Mouse (Mus musculus) neural tube, embryonic 15.5 days (tissue): Measurements from ENCODE around the gene M6pr. TPM values are rescaled to one million over a fixed set of nuclear protein-coding genes. Genes with fewer than 3 reads are reported as not detected.

Experiments
- ATAC-seq: fragments of 200-750 bp; cut with Nextera tagmentation; 2 replicates; pipeline ENCODE4 v1.8.0; 2017; ENCODE audit warnings: mild to moderate bottlenecking, moderate TSS enrichment, moderate library complexity; ENCODE audit not compliant: low FRiP score
- H3K27ac ChIP-seq: fragments of 300-500 bp; sonication (generic); replicated peaks from 2 replicates; pipeline ENCODE4 v1.5.1; 2015; ENCODE audit warnings: mild to moderate bottlenecking, inconsistent platforms
- H3K27me3 ChIP-seq: fragments of 300-500 bp; sonication (generic); replicated peaks from 2 replicates; pipeline ENCODE4 v1.6.1; 2015; ENCODE audit warnings: inconsistent platforms
- H3K36me3 ChIP-seq: fragments of 300-500 bp; sonication (generic); 2 replicates; pipeline ENCODE4 v1.6.1; 2015; ENCODE audit warnings: inconsistent platforms
- H3K4me1 ChIP-seq: fragments of 300-500 bp; sonication (generic); 2 replicates; pipeline ENCODE4 v1.6.1; 2015; ENCODE audit warnings: inconsistent platforms
- H3K4me2 ChIP-seq: fragments of 300-500 bp; sonication (generic); 2 replicates; pipeline ENCODE4 v1.6.1; 2015; ENCODE audit warnings: inconsistent platforms, mild to moderate bottlenecking, moderate library complexity
- H3K4me3 ChIP-seq: fragments of 300-500 bp; sonication (generic); replicated peaks from 2 replicates; pipeline ENCODE4 v1.5.1; 2015; ENCODE audit warnings: mild to moderate bottlenecking, inconsistent platforms
- H3K9ac ChIP-seq: fragments of 300-500 bp; sonication (generic); replicated peaks from 2 replicates; pipeline ENCODE4 v1.6.1; 2015; ENCODE audit warnings: mild to moderate bottlenecking, inconsistent platforms
- H3K9me3 ChIP-seq: fragments of 300-500 bp; sonication (generic); replicated peaks from 2 replicates; pipeline ENCODE4 v1.6.1; 2016; ENCODE audit warnings: inconsistent platforms
- WGBS: fragments of 180-500 bp; shearing (Covaris S2); methylation state at CpG from one replicate; pipeline ENCODE4 v1.1.7; 2015; ENCODE audit warnings: mixed read lengths; 5-methylcytosine and 5-hydroxymethylcytosine counted together
- polyA plus RNA-seq: library from polyadenylated mRNA; unstranded; fragments of >200 nt; fragmentation: Nextera tagmentation; extraction: Ambion mirVana; gene quantifications from 2 replicates; pipeline ENCODE4 v1.2.1, GENCODE M21; 2015

The M6pr gene
- polyA plus RNA-seq, 1 experiment from 2014 or later: 52.0 TPM

DNA sequence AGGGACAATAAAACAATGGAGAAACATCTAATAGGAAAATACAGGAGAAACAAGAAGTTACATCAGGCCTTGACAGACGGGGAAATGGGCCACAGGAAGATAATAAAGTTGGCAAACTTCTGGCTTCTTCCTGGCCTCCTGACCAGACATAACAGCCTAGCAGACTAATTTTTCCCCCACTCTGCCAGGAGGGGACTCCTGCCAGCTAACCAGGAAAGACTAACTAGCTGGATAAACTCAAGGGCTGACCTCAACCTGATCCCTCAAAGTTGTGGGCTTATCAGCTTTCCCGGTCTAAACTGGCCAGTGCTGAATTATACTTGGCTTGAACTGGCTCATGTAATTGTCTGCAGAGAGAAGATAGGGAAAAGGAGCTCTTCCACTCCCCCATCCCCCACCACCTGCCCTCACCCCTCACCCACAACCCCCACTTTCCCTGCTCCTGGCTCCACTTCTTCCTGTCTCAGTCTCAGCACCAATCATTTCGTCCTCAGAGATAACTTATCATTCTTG, 8.8 kb upstream of the M6pr start:
- Histone ChIP-seq H3K27ac (no peak overlapping the region), H3K4me3 (no peak overlapping the region), H3K4me2 (no peak overlapping the region), H3K36me3 (no peaks in the 10 kb centered on the region), H3K27me3 (no peaks in the 10 kb centered on the region), H3K9me3 (no peaks in the 10 kb centered on the region), H3K9ac (no peak overlapping the region), H3K4me1 (peaks cover 14% of the 10 kb centered on the region)
- no peak for ATAC-seq
- WGBS: 76% methylated on average over 3 of the region's 3 CpGs

DNA sequence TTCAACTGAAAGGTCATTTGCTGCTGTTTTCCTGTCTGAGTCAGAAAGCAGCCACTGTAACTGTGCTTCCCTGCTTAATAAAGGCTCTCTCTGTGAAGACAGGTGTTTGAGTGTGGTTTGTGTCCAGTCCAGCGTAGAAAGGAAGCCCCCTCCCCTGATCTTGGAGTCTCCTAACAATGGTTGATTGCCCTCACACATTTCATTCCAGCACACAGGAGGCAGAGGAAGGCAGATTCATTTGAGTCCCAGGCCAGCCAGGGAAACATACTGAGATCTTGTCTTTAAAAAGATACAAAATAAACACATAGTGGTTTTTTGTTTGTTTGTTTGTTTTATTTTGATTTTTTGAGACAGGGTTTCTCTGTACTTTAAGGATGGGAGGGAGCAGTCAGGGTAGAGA, 6.4 kb upstream of the M6pr start:
- WGBS: 53% methylated on average over 1 of the region's 1 CpGs

DNA sequence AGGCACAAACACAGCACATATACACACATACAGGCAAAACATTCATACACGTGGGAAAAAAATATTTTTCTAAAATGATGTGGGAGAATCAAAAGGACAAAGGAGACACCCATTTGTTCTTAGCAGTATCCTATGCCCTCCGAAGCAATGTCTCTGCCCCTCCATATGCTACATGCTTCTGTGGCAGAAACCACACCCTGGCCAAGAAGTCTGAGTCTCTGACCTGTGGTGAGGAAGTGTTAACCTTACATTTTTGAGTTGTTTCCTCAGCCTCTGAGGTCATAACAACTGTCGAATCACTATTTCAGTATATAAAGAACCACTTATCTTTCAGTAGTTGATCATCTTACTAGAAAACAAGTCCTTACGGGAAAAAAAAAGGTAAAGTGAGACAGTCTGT, 5.9 kb upstream of the M6pr start:
- H3K9me3 ChIP-seq: no peaks in the 10 kb centered on the region
- no peaks in the 10 kb centered on the region for H3K36me3 ChIP-seq
- H3K9ac ChIP-seq: no peak overlapping the region
- 89% methylated on average over 4 of the region's 4 CpGs for WGBS
- peaks cover 4% of the 10 kb centered on the region; the same call in 1 of the 2 replicates for H3K4me1 ChIP-seq
- H3K4me2 ChIP-seq: no peak overlapping the region
- H3K27me3 ChIP-seq: no peaks in the 10 kb centered on the region
- H3K27ac ChIP-seq: no peak overlapping the region
- ATAC-seq: no peak
- H3K4me3 ChIP-seq: no peak overlapping the region

More for the DNA sequence above, 6.4 kb upstream of the M6pr start:
- no peak for ATAC-seq
- Histone ChIP-seq H3K9ac (no peak overlapping the region), H3K27ac (no peak overlapping the region), H3K4me2 (no peak overlapping the region), H3K36me3 (no peaks in the 10 kb centered on the region), H3K4me1 (peaks cover 4% of the 10 kb centered on the region; the same call in 1 of the 2 replicates), H3K27me3 (no peaks in the 10 kb centered on the region), H3K4me3 (no peak overlapping the region), H3K9me3 (no peaks in the 10 kb centered on the region)

DNA sequence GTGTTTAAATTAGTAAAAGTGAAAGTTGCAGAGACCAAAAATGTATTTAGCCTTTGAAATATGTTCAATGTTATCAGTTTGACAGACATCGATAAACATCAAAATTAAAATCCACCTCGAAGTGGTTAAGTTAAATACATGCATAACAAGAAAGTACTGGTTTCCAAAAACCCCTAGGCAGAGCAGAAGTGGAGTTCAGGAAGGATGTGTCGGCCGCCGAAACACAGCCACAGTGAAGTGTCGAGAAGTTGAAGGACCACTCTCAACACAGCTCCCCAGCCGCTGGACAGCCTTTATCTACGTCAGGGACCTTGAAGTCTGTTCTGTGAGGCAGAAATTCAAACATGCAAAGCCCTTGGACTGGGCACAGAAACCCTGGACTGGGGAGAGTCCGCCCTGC, 5.0 kb upstream of the M6pr start:
- H3K9me3 ChIP-seq: no peaks in the 10 kb centered on the region
- no peaks in the 10 kb centered on the region for H3K4me1 ChIP-seq
- 93% methylated on average over 9 of the region's 9 CpGs for WGBS
- no peak overlapping the region for H3K4me2 ChIP-seq
- H3K4me3 ChIP-seq: no peak overlapping the region
- no peak overlapping the region for H3K27ac ChIP-seq
- ATAC-seq: no peak
- H3K27me3 ChIP-seq: no peaks in the 10 kb centered on the region
- no peak overlapping the region for H3K9ac ChIP-seq
- no peaks in the 10 kb centered on the region for H3K36me3 ChIP-seq

DNA sequence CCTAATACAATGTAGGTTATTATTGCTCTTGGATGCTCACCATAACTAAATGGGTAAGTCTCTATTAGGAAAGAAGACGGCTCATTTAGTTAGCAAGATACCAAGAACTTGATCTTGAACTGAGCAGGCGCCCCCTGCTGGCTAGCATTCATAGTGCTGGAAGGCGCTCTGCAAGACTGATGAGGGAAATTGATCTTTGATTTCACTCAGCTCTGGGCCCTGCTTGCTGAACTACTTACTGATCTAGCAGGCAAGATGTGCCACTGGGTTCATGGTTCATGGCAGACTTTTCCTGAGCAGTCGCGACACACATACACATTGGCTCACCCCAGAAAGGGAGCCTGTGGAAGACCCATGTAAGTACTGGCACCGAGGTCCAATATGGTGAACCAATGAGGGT, 4.2 kb upstream of the M6pr start:
- 37% methylated on average over 6 of the region's 6 CpGs for WGBS
- no peak overlapping the region for H3K27ac ChIP-seq
- peaks cover 2% of the 10 kb centered on the region for H3K4me1 ChIP-seq
- H3K4me3 ChIP-seq: no peak overlapping the region
- no peak overlapping the region for H3K4me2 ChIP-seq
- H3K9me3 ChIP-seq: no peaks in the 10 kb centered on the region
- no peak overlapping the region for H3K9ac ChIP-seq
- ATAC-seq: no peak
- no peaks in the 10 kb centered on the region for H3K36me3 ChIP-seq
- H3K27me3 ChIP-seq: no peaks in the 10 kb centered on the region

DNA sequence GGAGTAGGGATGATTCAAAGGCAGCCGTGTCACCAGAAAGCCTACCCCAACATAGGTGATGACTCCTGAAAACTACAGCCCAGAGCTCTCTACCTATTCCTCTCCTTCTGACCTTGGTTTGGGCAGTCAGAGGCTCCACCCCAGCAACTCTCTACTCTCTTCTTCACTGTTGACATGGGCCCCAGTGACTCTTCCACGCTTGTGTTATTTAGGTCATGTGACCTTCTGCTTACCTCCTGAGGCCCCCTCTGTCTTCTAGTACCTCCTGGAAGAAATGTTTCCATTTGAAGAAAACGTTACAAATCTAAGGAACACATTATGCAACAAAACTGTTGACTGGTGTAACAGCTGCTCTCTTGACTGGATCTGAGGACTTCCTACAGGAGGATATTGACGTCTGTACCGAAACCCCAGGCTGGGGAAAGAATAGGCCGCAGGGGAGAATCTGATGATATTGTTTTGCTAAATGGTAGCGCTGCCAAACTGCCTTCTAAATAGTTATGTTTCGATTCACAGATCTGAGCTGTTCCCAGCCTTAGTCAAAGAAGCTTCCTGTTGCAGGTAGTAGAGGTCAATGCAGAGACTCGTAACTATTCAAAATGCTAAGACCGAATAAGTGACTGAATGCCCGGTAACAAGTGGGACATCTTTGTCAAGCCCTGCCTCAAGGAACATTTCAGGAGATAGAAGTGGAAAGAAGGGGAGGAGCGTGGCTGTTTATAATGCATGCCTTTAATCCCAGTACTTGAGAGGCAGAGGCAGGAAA, 3.5 kb upstream of the M6pr start:
- WGBS: 78% methylated on average over 12 of the region's 12 CpGs
- H3K9ac ChIP-seq: no peak overlapping the region
- no peak for ATAC-seq

DNA sequence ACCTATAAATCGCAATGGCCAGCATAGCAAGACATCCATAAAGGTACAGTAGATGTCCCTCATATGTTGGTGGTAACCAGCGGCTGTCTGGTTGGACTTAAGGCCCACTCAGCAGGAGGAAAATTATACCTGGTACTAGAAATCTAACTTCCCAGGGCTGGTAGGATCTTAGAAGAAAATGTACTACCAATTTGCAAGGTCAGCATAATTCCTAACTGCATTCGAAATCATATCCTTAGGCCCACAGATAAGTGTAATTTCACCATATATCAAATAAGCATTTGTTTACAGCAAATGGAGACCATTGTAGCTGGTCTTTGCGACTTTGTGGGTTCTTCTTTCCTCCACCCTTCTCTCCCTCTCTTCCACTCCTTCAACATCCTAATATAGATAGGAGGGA, 1.8 kb upstream of the M6pr start:
- no peak overlapping the region for H3K9ac ChIP-seq
- 93% methylated on average over 4 of the region's 4 CpGs for WGBS
- no peak overlapping the region for H3K4me3 ChIP-seq
- H3K9me3 ChIP-seq: no peaks in the 10 kb centered on the region
- no peak overlapping the region for H3K4me2 ChIP-seq
- no peak overlapping the region for H3K27ac ChIP-seq
- H3K4me1 ChIP-seq: peaks cover 23% of the 10 kb centered on the region
- H3K27me3 ChIP-seq: no peaks in the 10 kb centered on the region
- H3K36me3 ChIP-seq: no peaks in the 10 kb centered on the region
- no peak for ATAC-seq

More for the DNA sequence above, 3.5 kb upstream of the M6pr start:
- peaks cover 8% of the 10 kb centered on the region for H3K4me1 ChIP-seq
- H3K4me2 ChIP-seq: no peak overlapping the region
- H3K4me3 ChIP-seq: no peak overlapping the region
- no peaks in the 10 kb centered on the region for H3K36me3 ChIP-seq
- no peak overlapping the region for H3K27ac ChIP-seq
- no peaks in the 10 kb centered on the region for H3K27me3 ChIP-seq
- no peaks in the 10 kb centered on the region for H3K9me3 ChIP-seq

DNA sequence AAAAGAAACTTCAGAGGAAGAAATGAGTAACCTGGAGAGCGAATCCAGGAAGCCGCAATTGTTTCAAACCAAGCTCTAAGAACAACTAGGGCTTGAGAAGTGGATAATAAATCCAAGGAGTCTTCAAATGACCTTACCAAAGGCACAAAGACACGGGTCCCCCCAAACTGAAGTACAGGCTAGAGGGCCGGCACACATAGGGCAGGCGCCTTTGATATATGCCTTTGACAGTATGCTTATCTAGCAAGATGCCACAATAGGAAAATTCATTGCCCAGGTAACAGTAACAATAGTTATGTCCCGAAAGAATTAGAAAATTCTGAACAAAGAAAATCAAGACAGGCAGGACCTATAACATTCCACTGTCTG, 400 bp upstream of the M6pr start:
- Histone ChIP-seq H3K36me3 (peaks cover 11% of the 10 kb centered on the region), H3K4me3 (peak overlapping the region; percentile 94), H3K27me3 (no peaks in the 10 kb centered on the region), H3K4me2 (peak overlapping the region; percentile 36), H3K9ac (no peak overlapping the region), H3K27ac (0 out of 2 replicates have a peak overlapping the region, but pooled peaks have one; percentile 10), H3K4me1 (peaks cover 23% of the 10 kb centered on the region), H3K9me3 (no peaks in the 10 kb centered on the region)
- WGBS: 62% methylated on average over 6 of the region's 6 CpGs
- no peak; the same call in 1 of the 2 replicates for ATAC-seq

DNA sequence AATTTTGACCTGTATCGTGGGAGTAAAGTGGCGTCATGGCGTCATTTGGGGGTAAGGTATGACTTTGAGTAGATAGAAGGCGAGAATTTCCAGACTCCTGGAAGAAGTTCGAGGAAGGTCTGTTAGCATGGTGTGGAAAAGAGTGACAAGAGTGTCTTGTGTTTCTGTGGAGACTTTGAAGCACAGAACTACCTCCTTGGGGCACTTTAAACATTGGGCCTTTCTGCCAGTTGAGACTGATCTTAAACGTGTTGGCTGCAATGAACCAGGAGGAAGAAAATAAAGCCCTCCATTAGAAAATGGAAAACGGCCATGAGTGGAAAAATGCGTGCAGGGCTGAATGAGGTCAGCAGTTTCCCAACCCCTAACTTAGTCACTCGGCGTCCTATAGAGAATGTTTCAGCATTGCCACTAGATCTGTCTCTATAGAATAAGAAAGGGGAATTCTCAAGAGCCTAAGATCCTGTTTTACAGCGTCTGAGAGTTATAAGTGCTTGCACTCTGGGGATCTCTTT, 983 bp downstream of the M6pr start:
- Histone ChIP-seq H3K27me3 (no peaks in the 10 kb centered on the region), H3K4me1 (peaks cover 23% of the 10 kb centered on the region), H3K9ac (peak overlapping the region; percentile 87), H3K27ac (peak overlapping the region; percentile 81), H3K9me3 (no peaks in the 10 kb centered on the region), H3K4me3 (peak overlapping the region; percentile 94), H3K4me2 (peak overlapping the region; percentile 84), H3K36me3 (peaks cover 24% of the 10 kb centered on the region)
- 10% methylated on average over 11 of the region's 11 CpGs for WGBS
- ATAC-seq: no peak

DNA sequence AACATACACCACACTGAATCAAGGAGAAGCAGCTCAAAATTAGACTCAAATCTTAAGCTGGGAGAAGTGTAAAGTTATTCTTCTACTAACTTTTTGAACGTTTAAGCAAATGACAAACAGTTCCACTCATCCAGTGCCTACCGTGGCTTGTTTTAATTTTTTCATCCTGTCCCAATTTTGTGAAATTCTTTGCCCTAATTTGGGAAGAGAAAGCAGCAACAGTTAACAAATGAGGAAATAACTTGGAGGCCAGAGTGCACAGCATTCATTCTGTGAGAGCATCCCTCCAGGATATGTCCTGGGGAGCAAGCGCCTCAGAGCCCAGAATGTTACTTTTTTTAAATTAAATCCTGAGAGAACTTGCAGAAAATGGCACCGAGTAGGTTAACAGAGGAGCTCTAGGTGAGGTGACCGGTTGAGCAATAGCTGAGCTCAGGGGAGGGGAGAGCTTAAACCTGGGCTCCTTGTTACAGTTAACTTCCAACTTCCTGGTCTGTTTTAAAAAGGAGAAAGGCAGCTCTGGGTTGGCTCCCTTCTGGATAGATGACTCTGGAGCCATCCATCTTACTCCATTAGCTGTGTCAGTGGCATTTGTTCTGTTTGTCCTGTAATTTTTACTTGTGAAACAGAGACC, 1.8 kb downstream of the M6pr start:
- peak overlapping the region; percentile 87 for H3K9ac ChIP-seq
- WGBS: 86% methylated on average over 5 of the region's 5 CpGs
- no peak overlapping the region for H3K27ac ChIP-seq
- ATAC-seq: no peak
- H3K4me2 ChIP-seq: peak overlapping the region; percentile 84
- peak overlapping the region; percentile 94; the same call in 1 of the 2 replicates for H3K4me3 ChIP-seq
- H3K4me1 ChIP-seq: peaks cover 23% of the 10 kb centered on the region
- no peaks in the 10 kb centered on the region for H3K9me3 ChIP-seq
- H3K27me3 ChIP-seq: no peaks in the 10 kb centered on the region
- peaks cover 32% of the 10 kb centered on the region for H3K36me3 ChIP-seq

DNA sequence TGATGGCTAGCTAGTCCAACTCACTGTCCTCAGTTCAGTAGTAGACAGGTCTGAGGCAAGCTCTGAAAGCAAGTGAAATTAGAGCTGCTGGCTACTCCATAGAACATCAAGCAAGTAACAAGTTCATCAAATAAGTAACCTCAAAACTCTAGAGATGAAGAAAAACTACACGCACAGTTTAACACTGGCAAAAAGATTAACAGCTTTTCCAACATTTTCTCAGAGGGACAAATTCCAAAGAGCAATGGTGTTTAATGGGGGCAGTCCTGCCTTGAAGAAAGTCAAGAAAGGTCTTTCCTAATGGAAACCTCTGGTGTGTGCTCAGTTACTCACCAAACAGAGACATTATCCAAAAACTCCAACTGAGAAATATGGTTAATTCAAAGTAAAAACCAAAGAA, 10.2 kb downstream of the M6pr start:
- Histone ChIP-seq H3K36me3 (peaks cover 93% of the 10 kb centered on the region), H3K4me1 (no peaks in the 10 kb centered on the region), H3K4me2 (no peak overlapping the region), H3K27me3 (no peaks in the 10 kb centered on the region), H3K9ac (no peak overlapping the region), H3K4me3 (no peak overlapping the region), H3K27ac (no peak overlapping the region), H3K9me3 (no peaks in the 10 kb centered on the region)
- 95% methylated on average over 1 of the region's 1 CpGs for WGBS
- no peak for ATAC-seq
